Mouse (Mus musculus) lung, embryonic 14.5 days (tissue): Measurements from ENCODE around the gene Topors. TPM values are rescaled to one million over a fixed set of nuclear protein-coding genes. Genes with fewer than 3 reads are reported as not detected.

Source experiments
- ATAC-seq: fragments of 200-750 bp; cut with Nextera tagmentation; 2 replicates; pipeline ENCODE4 v1.8.0; 2017; ENCODE audit warnings: mild to moderate bottlenecking, moderate TSS enrichment, moderate library complexity; ENCODE audit not compliant: insufficient read depth
- DNase-seq: peaks from one replicate; pipeline ENCODE4 v3.0.0-alpha.2; 2015
- H3K27ac ChIP-seq: fragments of 300-500 bp; sonication (generic); 2 replicates; pipeline ENCODE4 v1.5.1; 2014; ENCODE audit warnings: low read depth, mild to moderate bottlenecking, moderate library complexity
- H3K27me3 ChIP-seq: fragments of 300-500 bp; sonication (generic); 2 replicates; pipeline ENCODE4 v1.6.1; 2014; ENCODE audit warnings: low read length, control low read depth; ENCODE audit not compliant: insufficient read depth
- H3K36me3 ChIP-seq: fragments of 300-500 bp; sonication (generic); 2 replicates; pipeline ENCODE4 v1.6.1; 2014; ENCODE audit warnings: control low read depth; ENCODE audit not compliant: insufficient read depth
- H3K4me1 ChIP-seq: fragments of 300-500 bp; sonication (generic); 2 replicates; pipeline ENCODE4 v1.6.1; 2014; ENCODE audit warnings: antibody characterized with exemption, control low read depth; ENCODE audit not compliant: insufficient read depth
- H3K4me2 ChIP-seq: fragments of 300-500 bp; sonication (generic); 2 replicates; pipeline ENCODE4 v1.6.1; 2014; ENCODE audit warnings: mild to moderate bottlenecking
- H3K4me3 ChIP-seq: fragments of 300-500 bp; sonication (generic); 2 replicates; pipeline ENCODE4 v1.5.1; 2014; ENCODE audit warnings: low read depth, low read length
- H3K9ac ChIP-seq: fragments of 300-500 bp; sonication (generic); 2 replicates; pipeline ENCODE4 v1.6.1; 2014
- H3K9me3 ChIP-seq: fragments of 300-500 bp; sonication (generic); 2 replicates; pipeline ENCODE4 v1.6.1; 2016; ENCODE audit warnings: low read depth, low read length, control low read depth
- CTCF ChIP-seq: IDR thresholded peaks from 2 replicates; pipeline ENCODE4 v1.5.1; 2016; ENCODE audit warnings: antibody characterized with exemption, low read depth
- WGBS: fragments of 180-500 bp; shearing (Covaris S2); extraction: QIAGEN DNeasy Blood & Tissue Kit; methylation state at CpG from one replicate; pipeline ENCODE4 v1.1.7; 2014; 5-methylcytosine and 5-hydroxymethylcytosine counted together
- polyA plus RNA-seq: library from polyadenylated mRNA; unstranded; fragments of >200 nt; fragmentation: Nextera tagmentation; extraction: Ambion mirVana; gene quantifications from 2 replicates; pipeline ENCODE4 v1.2.1, GENCODE M21; 2014

The Topors gene
- polyA plus RNA-seq, 1 experiment from 2014 or later: 49.3 TPM

GRCm38 (mm10) chr4:40226095-40226494, 43.6 kb downstream of the Topors start:
- Histone ChIP-seq H3K9ac (no peak overlapping the region), H3K27me3 (no peaks in the 10 kb centered on the region), H3K4me2 (no peak overlapping the region), H3K9me3 (no peaks in the 10 kb centered on the region), H3K36me3 (0 out of 2 replicates have a peak, but pooled peaks cover 3% of the 10 kb centered on the region), H3K4me3 (no peak overlapping the region), H3K27ac (no peak overlapping the region), H3K4me1 (no peaks in the 10 kb centered on the region)
- DNase-seq (peak; percentile 57), ATAC-seq (peak; percentile 47; the same call in 1 of the 2 replicates)
- WGBS: 33% methylated on average over 5 of the region's 5 CpGs
- no peak for TF ChIP-seq CTCF

GRCm38 (mm10) chr4:40221876-40222585, 47.6 kb downstream of the Topors start:
- Histone ChIP-seq H3K36me3 (no peaks in the 10 kb centered on the region), H3K4me3 (no peak overlapping the region), H3K9me3 (no peaks in the 10 kb centered on the region), H3K27ac (no peak overlapping the region), H3K27me3 (no peaks in the 10 kb centered on the region), H3K4me1 (no peaks in the 10 kb centered on the region), H3K4me2 (no peak overlapping the region), H3K9ac (no peak overlapping the region)
- WGBS: 40% methylated on average over 21 of the region's 21 CpGs
- no peak for TF ChIP-seq CTCF
- DNase-seq (no peak), ATAC-seq (no peak)

GRCm38 (mm10) chr4:40221004-40221760, 48.5 kb downstream of the Topors start:
- no peak for ATAC-seq

GRCm38 (mm10) chr4:40220437-40220836, 49.2 kb downstream of the Topors start:
- Histone ChIP-seq H3K9me3 (no peaks in the 10 kb centered on the region), H3K9ac (peak overlapping the region; percentile 13; the same call in 1 of the 2 replicates), H3K4me2 (peak overlapping the region; percentile 39; the same call in 1 of the 2 replicates), H3K27me3 (no peaks in the 10 kb centered on the region), H3K4me3 (no peak overlapping the region), H3K27ac (no peak overlapping the region), H3K4me1 (no peaks in the 10 kb centered on the region), H3K36me3 (no peaks in the 10 kb centered on the region)
- WGBS: 15% methylated on average over 12 of the region's 12 CpGs
- no peak for TF ChIP-seq CTCF
- ATAC-seq (no peak), DNase-seq (no peak)

More at GRCm38 (mm10) chr4:40221004-40221760, 48.5 kb downstream of the Topors start:
- Histone ChIP-seq H3K4me1 (no peaks in the 10 kb centered on the region), H3K4me2 (peak overlapping the region; percentile 39; the same call in 1 of the 2 replicates), H3K4me3 (no peak overlapping the region), H3K9me3 (no peaks in the 10 kb centered on the region), H3K27me3 (no peaks in the 10 kb centered on the region), H3K27ac (no peak overlapping the region), H3K36me3 (no peaks in the 10 kb centered on the region), H3K9ac (no peak overlapping the region)
- DNase-seq: no peak
- TF ChIP-seq CTCF: no peak
- WGBS: 17% methylated on average over 14 of the region's 14 CpGs

GRCm38 (mm10) chr4:40218382-40218781, 51.3 kb downstream of the Topors start:
- 64% methylated on average over 7 of the region's 7 CpGs for WGBS
- peak; percentile 60 for TF ChIP-seq CTCF
- Histone ChIP-seq H3K9me3 (no peaks in the 10 kb centered on the region), H3K36me3 (no peaks in the 10 kb centered on the region), H3K9ac (no peak overlapping the region), H3K4me1 (no peaks in the 10 kb centered on the region), H3K4me2 (no peak overlapping the region), H3K27me3 (no peaks in the 10 kb centered on the region), H3K4me3 (no peak overlapping the region), H3K27ac (no peak overlapping the region)
- ATAC-seq (peak; percentile 47; the same call in 1 of the 2 replicates), DNase-seq (peak; percentile 48)

GRCm38 (mm10) chr4:40217910-40218309, 51.7 kb downstream of the Topors start:
- H3K9me3 ChIP-seq: no peaks in the 10 kb centered on the region
- no peaks in the 10 kb centered on the region for H3K27me3 ChIP-seq
- H3K4me2 ChIP-seq: no peak overlapping the region
- no peaks in the 10 kb centered on the region for H3K4me1 ChIP-seq
- H3K9ac ChIP-seq: no peak overlapping the region
- no peak; the same call in 1 of the 2 replicates for TF ChIP-seq CTCF
- WGBS: 46% methylated on average over 3 of the region's 3 CpGs
- no peak for DNase-seq
- ATAC-seq: no peak
- H3K4me3 ChIP-seq: no peak overlapping the region
- no peak overlapping the region for H3K27ac ChIP-seq
- no peaks in the 10 kb centered on the region for H3K36me3 ChIP-seq

- H3K36me3 ChIP-seq: no peaks in the 10 kb centered on the region
- H3K4me2 ChIP-seq: no peak overlapping the region
- no peaks in the 10 kb centered on the region for H3K27me3 ChIP-seq
- no peaks in the 10 kb centered on the region for H3K4me1 ChIP-seq
- 87% methylated on average over 4 of the region's 6 CpGs for WGBS
- H3K9ac ChIP-seq: no peak overlapping the region
- H3K4me3 ChIP-seq: no peak overlapping the region
- ATAC-seq (no peak), DNase-seq (no peak)
- H3K9me3 ChIP-seq: no peaks in the 10 kb centered on the region
- TF ChIP-seq CTCF: no peak
- H3K27ac ChIP-seq: no peak overlapping the region
Observed at GRCm38 (mm10) chr4:40212177-40212576, 57.5 kb downstream of the Topors start.

Other genes starting within 250 kb of the Topors start
- 60.1 and 63.4 TPM in 2 replicates for gene Aco1, start 126.8 kb downstream of the Topors start, polyA plus RNA-seq
- gene Ddx58, start 30.0 kb downstream of the Topors start, polyA plus RNA-seq: 7.6 and 9.2 TPM in 2 replicates
- 24.0 and 32.4 TPM in 2 replicates for gene Smim27, start 271 bp downstream of the Topors start, polyA plus RNA-seq
- gene Ndufb6, start 9.6 kb upstream of the Topors start, polyA plus RNA-seq: 284 and 295 TPM in 2 replicates
- gene Tmem215, start 202.3 kb upstream of the Topors start, polyA plus RNA-seq: 0.65 and 0.80 TPM in 2 replicates